Mouse (Mus musculus) stomach, postnatal 0 days (tissue): Measurements from ENCODE around the gene Gm6096.

Experiments
- CTCF ChIP-seq: IDR thresholded peaks from 2 replicates; pipeline ENCODE4 v1.5.1; 2016; ENCODE audit warnings: antibody characterized with exemption, low read depth, mild to moderate bottlenecking, moderate library complexity
- EP300 ChIP-seq: optimal IDR thresholded peaks from 2 replicates; pipeline ENCODE3; 2016; ENCODE audit warnings: antibody characterized with exemption

DNA sequence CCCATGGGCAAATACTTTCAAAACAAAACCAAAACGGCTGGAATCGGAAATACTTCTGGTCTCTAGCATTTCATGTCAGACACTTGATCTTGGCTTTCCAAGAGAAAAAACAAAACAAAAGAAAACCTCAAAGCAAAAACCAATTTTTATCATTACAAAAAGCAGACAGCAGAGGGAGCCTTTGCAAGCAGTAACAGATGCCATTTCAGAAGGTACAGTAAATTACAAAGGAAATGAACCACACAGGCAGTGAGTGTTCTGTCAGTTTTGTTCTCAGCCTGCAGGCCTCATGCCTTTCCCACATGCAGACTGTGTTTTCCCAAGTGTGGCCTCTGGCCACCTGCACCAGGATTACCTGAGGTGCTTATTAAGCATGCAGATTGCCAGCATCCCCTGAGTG, 1.2 kb downstream of the Gm6096 start:
- peak; percentile 77 for TF ChIP-seq CTCF
- TF ChIP-seq EP300 = no peak
